Mouse (Mus musculus): ENCODE results near the gene 1700025C18Rik. TPM values are rescaled to one million over a fixed set of nuclear protein-coding genes. Genes with fewer than 3 reads are reported as not detected.

The 1700025C18Rik gene
- total RNA-seq, 2 experiments from 2014 or later: not detected

DNA sequence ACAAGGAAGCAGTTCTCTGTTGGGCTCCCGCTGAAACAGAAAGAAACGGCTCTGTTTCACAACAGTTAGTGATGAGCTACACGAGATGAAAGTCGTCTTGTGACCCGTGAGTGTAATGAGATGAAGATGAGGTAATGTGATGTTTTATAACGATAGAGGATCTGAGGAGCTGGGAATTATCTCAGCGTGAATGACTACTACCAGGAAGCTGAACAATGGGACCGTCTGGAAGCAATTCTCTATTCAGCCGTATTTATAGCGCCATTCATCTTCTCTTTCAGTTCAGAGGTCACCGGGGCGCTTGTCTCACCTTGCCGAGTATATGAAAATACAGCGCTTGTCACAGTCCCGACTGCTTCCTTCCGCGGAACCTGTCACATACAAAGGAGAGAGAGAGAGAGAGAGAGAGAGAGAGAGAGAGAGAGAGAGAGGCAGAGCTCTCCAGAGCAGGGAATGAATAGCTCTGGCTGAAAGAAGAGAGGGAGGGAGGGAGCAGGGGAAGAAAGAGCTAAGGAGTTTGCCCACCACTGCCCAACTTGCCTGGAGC, 47.4 kb downstream of the 1700025C18Rik start:
- DNase-seq: no peak
- intact Hi-C loops (cut with DNase I): no loop called here

- DNase-seq: no peak
- intact Hi-C loops (cut with DNase I): no loop called here
These were observed 48.4 kb downstream of the 1700025C18Rik start for GRCm38 (mm10) chr2:165042126-165042525.

DNA sequence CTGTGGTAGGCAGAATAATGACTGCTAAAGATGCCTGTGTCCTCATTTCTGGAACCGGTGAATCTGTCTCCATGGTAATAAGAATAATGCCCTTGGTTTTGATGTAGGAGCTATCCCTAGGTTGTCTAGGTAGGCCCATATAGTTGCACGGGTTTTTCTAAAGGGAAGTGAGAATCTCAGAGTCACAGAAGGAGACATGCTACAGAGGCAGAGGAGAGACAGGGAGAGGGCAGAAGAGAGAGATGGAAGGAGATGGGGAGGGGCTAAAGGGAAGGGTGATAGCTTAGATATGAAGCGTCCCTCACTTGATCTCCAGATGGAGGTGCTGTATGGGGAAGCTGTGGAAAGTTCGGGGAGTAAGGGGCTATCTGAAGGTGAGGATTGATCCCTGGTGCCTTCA, 53.1 kb downstream of the 1700025C18Rik start:
- DNase-seq: no peak
- intact Hi-C loops (cut with DNase I): loop anchor here (5.0 to 10.0 kb wide), 2 partner anchors 213 to 635 kb away; partner anchors contain the start of genes Rbpjl, Spata25 and Zswim1

GRCm38 (mm10) chr2:165035058-165035431, 55.5 kb downstream of the 1700025C18Rik start:
- DNase-seq: no peak
- intact Hi-C loops (cut with DNase I): loop anchor here (5.0 to 10.0 kb wide), 2 partner anchors 210 to 633 kb away; partner anchors contain the start of genes Rbpjl, Spata25 and Zswim1

DNA sequence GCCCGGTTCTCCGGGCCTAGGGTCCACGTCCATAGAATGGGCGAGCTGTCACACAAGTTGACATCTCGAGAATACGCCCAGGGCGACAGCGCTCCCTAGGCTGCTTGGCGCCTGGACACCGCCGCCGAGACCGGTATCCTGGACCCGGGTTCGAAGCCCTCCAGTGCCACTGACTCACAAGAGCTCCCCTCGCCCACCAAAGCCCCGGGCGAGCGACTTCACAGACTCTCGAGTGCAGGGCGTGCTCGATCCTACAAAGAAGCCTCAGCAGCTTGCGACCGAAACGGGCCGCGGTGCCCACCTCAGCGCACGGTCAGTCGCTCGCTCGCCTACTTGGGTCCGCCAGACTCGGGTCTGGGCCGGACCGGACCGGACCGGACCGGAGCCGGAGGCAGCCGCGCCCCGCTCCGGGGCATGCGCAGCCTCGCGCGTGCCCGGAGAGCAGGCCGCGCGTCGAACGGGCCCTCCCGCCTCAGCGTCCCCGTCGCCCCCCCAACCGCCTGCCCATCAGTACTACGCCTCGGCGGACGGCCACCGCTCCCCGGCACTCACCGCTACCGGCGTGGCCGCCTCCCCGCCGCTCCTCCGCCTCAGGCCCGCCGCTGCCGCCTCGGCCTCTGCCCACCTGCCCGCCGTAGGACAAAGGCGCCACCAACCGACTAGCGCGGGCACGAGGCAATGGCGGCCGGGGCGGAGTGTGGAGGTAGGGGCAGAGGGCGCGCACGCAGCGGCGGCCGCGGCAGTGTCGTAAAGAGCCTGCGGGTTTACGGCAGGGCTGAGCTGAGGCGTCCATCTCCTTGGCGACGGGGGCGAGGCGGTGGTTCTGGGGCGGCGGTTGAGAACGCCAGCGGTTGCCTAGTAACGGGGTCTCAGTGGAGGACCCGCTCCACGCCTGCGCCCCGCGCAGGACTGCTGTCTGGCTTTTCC, 56.2 kb downstream of the 1700025C18Rik start, which contains the start of gene Ncoa5:
TSS of gene Ncoa5 (minus strand) at position 737 of the 927 bp plus-strand sequence.
- peak; percentile 95 to 97 for DNase-seq
- intact Hi-C loops (cut with DNase I): loop anchor here (5.0 to 10.0 kb wide), 2 partner anchors 210 to 632 kb away; partner anchors contain the start of genes Rbpjl, Spata25 and Zswim1

DNA sequence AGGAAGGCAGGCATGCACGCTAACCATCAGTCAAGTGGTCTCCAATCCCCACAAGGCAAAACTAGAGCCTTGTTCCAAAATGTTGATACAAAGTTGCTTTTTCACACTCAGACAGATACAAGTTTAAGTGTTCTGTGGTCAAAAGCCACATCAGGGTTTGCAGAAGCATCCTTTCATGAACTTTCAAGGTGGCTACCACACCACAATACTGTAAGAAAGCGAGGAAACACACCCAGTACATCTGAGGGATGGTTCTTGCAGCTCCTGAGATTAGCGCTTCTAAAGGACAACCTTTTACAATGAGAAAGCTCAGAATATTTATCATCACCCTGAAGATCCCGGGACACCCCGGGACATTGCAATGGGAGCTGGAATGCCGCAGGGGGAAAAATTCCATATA, 57.2 kb downstream of the 1700025C18Rik start:
- intact Hi-C loops (cut with DNase I): loop anchor here (10.0 kb wide), 1 partner anchor 209 kb away; the partner anchor contains the start of genes Spata25 and Zswim1
- no peak for DNase-seq

DNA sequence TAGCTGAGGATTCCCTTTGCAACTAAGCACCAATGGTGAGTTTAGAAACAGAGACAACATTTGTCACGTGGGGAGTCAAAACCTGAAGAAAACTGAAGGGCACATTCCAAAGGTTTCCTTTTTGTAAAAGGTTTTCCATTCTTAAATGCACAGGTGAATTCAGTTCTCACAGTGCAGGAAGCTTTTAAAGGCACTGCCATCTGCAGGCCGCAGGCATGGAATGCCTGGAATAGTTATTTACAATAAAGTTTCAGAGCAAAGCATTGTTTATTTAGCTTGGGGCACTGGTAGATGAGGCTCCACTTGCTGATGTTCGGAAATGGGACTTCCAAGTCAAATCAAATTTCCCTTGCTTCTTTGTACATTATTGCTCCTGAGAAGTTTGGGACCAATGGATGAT, 58.0 kb downstream of the 1700025C18Rik start:
- intact Hi-C loops (cut with DNase I): loop anchor here (10.0 kb wide), 1 partner anchor 208 kb away; the partner anchor contains the start of genes Spata25 and Zswim1
- no peak for DNase-seq

Other genes starting within 250 kb of the 1700025C18Rik start
- 10 to 100 TPM; 15.3 to 15.7 TPM for gene Pltp, start 233.0 kb downstream of the 1700025C18Rik start, total RNA-seq (2021)
- 10 to 100 TPM; 23.8 to 26.9 TPM for gene Pcif1, start 211.4 kb downstream of the 1700025C18Rik start, total RNA-seq (2021)
- 1 to 10 TPM; 8.8 to 9.3 TPM for gene Zfp335, start 179.0 kb downstream of the 1700025C18Rik start, total RNA-seq (2021)
- under 1 TPM; 0.38 to 0.62 TPM for gene Mmp9, start 150.0 kb downstream of the 1700025C18Rik start, total RNA-seq (2021)
- under 1 TPM; 0.25 to 0.36 TPM for gene Slc12a5, start 129.9 kb downstream of the 1700025C18Rik start, total RNA-seq (2021)
- 10 to 100 TPM; 10.3 to 11.7 TPM for gene Ncoa5, start 55.9 kb downstream of the 1700025C18Rik start, total RNA-seq (2021)
- under 1 TPM; 0.48 to 0.76 TPM for gene Cd40, start 35.1 kb downstream of the 1700025C18Rik start, total RNA-seq (2021)
- under 1 TPM; 0.10 to 0.20 TPM for gene Cdh22, start 144.1 kb upstream of the 1700025C18Rik start, total RNA-seq (2021)
- 10 to 100 TPM; 19.5 to 20.8 TPM for gene Slc35c2, start 197.1 kb upstream of the 1700025C18Rik start, total RNA-seq (2021)
- gene Elmo2, start 235.7 kb upstream of the 1700025C18Rik start, total RNA-seq (2021): 10 to 100 TPM; 12.2 to 14.5 TPM